Mouse (Mus musculus) monocyte, adult 59 days (primary cell): ENCODE results near the gene Gnl2. TPM values are rescaled to one million over a fixed set of nuclear protein-coding genes. Genes with fewer than 3 reads are reported as not detected.

ENCODE experiments used
- total RNA-seq, 2 experiments: library from RNA; stranded (reverse); gene quantifications; one replicate each; pipeline ENCODE4 v1.2.4; 2023

Gnl2 gene
- total RNA-seq = 10 to 100 TPM; 53.5 to 59.6 TPM

DNA sequence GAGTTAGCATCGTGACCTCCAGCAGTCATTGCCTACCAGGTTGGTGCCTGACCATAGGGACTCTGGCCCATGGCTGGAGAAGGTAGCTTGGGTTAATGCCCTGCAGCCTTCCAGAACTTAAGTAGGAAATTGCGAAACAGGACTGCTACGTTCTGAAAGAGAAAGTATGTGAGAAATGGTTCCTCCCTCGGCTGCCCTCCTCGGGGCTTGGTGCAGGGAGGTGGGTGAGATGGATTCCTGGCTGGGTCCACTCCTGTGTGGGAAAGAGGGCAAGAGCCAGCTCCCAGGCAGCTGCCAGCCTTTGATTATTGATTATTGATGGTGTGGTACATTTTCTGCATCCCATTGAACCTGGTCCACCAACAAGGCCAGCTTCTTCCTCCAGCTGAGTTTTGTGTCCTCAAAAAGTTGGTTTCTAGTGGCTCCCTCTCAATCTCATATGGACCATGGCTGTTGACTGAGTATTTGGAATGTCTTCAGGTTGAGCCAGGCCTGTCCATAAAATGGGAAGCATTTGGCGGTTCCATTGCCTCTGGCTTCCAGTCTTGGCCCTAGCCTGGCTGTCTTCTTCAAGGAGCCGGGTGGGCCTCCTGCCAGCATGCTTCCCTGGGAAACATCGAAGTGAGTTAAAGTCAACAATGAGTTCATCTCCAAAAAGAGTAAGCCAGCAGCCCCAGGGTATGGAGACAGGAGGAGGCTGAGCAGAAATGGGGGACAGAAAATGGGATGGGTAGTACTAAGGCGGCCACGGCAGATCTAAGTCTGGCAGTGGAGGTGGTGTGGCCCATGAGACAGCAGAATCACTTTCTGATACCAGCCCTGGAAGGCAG, at the start of gene Gnl2:
TSS of gene Gnl2 (plus strand) at position 780 of the 830 bp plus-strand sequence.

DNA sequence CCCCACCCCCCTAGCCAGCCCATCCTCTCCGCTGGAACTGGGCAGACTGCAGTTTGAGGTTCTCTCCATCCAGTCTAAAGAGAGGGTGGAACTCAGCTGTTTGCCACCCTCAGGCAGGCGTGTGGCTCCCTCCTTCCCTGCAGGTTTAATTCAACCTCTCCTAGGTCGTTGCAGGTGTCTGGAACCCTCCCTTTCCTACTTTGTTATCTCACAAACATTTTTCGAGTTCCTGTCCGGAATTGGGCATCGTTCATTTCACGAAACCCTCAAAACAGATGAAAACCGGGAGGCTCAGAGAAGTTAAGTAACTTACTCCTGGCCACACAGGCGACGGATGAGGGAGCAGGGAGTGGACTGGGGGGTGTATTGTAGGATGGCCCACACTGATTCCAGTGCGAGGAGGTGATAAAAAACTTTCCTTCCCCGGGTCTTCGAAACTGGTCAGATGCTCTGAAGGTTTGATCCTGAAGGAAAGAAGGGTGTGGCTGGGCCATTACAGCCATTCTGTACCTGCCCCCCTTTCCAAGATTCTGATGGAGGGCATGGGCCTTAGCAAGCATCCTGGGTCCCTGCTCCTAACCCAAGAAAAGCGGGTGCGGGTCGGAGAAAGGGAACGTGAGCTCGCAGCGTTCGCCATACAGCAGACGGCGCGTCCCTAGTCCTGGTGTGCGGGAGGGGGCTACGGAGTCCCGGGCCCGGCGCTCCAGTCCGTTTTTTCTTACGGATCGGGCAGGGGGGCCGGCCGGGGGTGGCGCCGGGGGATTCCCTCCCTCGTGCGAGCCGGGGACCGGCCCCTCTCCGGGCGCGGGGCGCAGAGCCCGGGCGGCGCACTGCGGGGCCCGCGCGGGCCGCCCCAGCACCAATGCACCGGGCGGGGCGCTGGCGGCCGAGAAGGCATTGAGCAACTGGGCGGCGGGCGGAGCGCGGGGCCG, 30.4 kb upstream of the Gnl2 start, which contains the start of gene Rspo1:
TSS of gene Rspo1 (plus strand) at position 760 of the 932 bp plus-strand sequence.

GRCm38 (mm10) chr4:125065517-125066307, 49.3 kb downstream of the Gnl2 start, which contains the start of gene Dnali1:
Gene Dnali1, minus strand, starts transcription at chr4:125065703.

GRCm38 (mm10) chr4:125066490-125067370, 50.3 kb downstream of the Gnl2 start, which contains the start of gene Snip1:
Gene Snip1, plus strand, starts transcription at chr4:125066672.

GRCm38 (mm10) chr4:125084403-125085345, 68.3 kb downstream of the Gnl2 start, which contains the start of gene Meaf6:
Gene Meaf6, plus strand, starts transcription at chr4:125085134.

Other genes with a start within 250 kb of the Gnl2 start
- gene Mtf1, start 214.5 kb upstream of the Gnl2 start, total RNA-seq = 10 to 100 TPM; 30.2 to 33.9 TPM
- 10 to 100 TPM; 62.7 to 71.3 TPM for gene Yrdc, start 165.9 kb upstream of the Gnl2 start, total RNA-seq
- 10 to 100 TPM in 1 of 2 experiments, 1 to 10 TPM in 1; 8.7 to 11.7 TPM for gene 1110065P20Rik, start 165.4 kb upstream of the Gnl2 start, total RNA-seq
- not detected for gene Maneal, start 154.4 kb upstream of the Gnl2 start, total RNA-seq
- gene Epha10, start 135.7 kb upstream of the Gnl2 start, total RNA-seq = not detected
- 10 to 100 TPM in 1 of 2 experiments, 1 to 10 TPM in 1; 8.7 to 11.8 TPM for gene 9930104L06Rik, start 79.5 kb upstream of the Gnl2 start, total RNA-seq
- gene Cdca8, start 77.3 kb upstream of the Gnl2 start, total RNA-seq = 1 to 10 TPM; 2.6 to 3.4 TPM
- 1 to 10 TPM; 4.0 to 7.4 TPM for gene Rspo1, start 30.2 kb upstream of the Gnl2 start, total RNA-seq
- not detected for gene Dnali1, start 49.1 kb downstream of the Gnl2 start, total RNA-seq
- gene Snip1, start 50.1 kb downstream of the Gnl2 start, total RNA-seq = 10 to 100 TPM; 27.0 to 29.8 TPM
- gene Meaf6, start 68.5 kb downstream of the Gnl2 start, total RNA-seq = 10 to 100 TPM; 45.6 to 48.9 TPM
- 100 to 1,000 TPM; 181 to 190 TPM for gene Zc3h12a, start 111.3 kb downstream of the Gnl2 start, total RNA-seq